Mouse (Mus musculus): Measurements from ENCODE around the gene Elmo3.

The Elmo3 gene

DNA sequence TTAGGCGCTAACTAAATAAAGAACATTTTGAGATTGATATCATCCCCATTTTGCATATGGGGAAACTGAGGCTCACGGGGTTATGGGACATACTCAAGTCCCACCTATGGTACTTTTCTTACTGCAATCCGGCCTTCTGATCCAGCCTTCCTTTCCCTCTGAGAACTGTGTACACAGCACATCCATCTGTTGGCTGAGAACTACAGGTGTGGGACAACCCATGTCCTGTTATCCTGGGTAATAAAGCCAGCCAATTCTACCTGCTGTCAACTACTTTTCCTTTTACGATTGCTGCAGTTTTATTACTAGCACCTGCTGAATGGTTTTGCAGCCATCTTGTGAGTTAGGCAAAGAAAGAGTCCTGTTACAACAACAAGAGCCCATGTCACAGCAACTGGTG, 49.1 kb downstream of the Elmo3 start:
- no peak for DNase-seq (ENCODE audit: low spot score)

GRCm38 (mm10) chr8:105355179-105356024, 50.0 kb downstream of the Elmo3 start:
- DNase-seq (ENCODE audit: low spot score): no peak

GRCm38 (mm10) chr8:105356681-105357080, 51.3 kb downstream of the Elmo3 start:
- no peak for DNase-seq (ENCODE audit: low spot score)

DNA sequence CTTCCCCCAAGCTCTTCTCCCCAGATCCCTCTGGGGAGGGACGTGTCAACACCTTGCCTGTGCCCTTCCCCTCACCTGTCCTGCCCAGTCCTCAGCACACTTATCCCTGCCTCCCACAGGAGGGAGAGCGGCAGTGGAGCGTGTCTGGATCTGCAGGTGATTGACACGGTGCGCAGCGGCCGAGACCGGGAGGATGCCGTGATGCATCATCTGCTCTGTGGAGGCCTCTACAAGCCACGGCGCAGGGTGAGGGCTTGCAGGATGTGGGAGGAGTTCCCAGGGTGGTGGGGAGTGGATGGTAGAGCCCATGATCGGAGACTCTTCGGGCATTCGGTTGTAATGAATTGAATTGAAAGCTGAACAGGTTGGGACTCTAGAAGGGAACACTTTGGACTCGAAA, 53.8 kb downstream of the Elmo3 start:
- DNase-seq (ENCODE audit: low spot score): no peak

DNA sequence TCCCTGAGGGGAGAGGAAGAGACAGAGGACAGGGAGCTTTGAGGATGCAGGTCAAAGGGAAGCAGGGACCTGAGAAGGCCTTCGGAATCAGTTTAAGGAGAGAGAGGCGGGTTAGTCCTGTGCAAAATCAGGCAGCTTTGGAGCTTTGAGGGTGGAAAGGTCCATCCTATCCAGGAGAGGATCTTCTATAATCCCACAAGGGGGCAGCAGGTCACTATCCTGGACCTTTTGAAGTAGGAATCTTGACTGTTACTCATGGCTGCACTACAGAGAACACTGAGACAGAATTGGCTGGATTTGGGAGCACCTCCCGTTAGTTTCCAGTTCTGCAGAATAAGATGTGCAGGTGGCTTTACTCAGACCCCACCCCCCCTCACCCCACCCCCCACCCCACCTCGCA, 54.2 kb downstream of the Elmo3 start:
- no peak for DNase-seq (ENCODE audit: low spot score)

Measured in urinary bladder, postnatal 25 days (tissue).